Mouse (Mus musculus) midbrain, postnatal 0 days (tissue): Measurements from ENCODE around the gene Cdc5l. TPM values are rescaled to one million over a fixed set of nuclear protein-coding genes. Genes with fewer than 3 reads are reported as not detected.

Source experiments
- ATAC-seq: fragments of 200-750 bp; cut with Nextera tagmentation; 2 replicates; pipeline ENCODE4 v1.8.0; 2017; ENCODE audit warnings: moderate number of reproducible peaks, mild to moderate bottlenecking, moderate TSS enrichment, moderate library complexity; ENCODE audit not compliant: low FRiP score
- DNase-seq: peaks from one replicate; pipeline ENCODE4 v3.0.0-alpha.2; 2015; ENCODE audit warnings: low spot score
- H3K27ac ChIP-seq: fragments of 300-500 bp; sonication (generic); 2 replicates; pipeline ENCODE4 v1.5.1; 2014; ENCODE audit warnings: low read depth, mild to moderate bottlenecking, low read length, mixed read lengths
- H3K27me3 ChIP-seq: fragments of 300-500 bp; sonication (generic); 2 replicates; pipeline ENCODE4 v1.6.1; 2014; ENCODE audit warnings: low read length, control low read depth, mixed read lengths; ENCODE audit not compliant: insufficient read depth
- H3K36me3 ChIP-seq: fragments of 300-500 bp; sonication (generic); 2 replicates; pipeline ENCODE4 v1.6.1; 2014; ENCODE audit warnings: low read length, control low read depth, mixed read lengths; ENCODE audit not compliant: insufficient read depth
- H3K4me1 ChIP-seq: fragments of 300-500 bp; sonication (generic); 2 replicates; pipeline ENCODE4 v1.6.1; 2014; ENCODE audit warnings: mild to moderate bottlenecking, control low read depth, antibody characterized with exemption, low read length, mixed read lengths; ENCODE audit not compliant: insufficient read depth
- H3K4me2 ChIP-seq: fragments of 300-500 bp; sonication (generic); 2 replicates; pipeline ENCODE4 v1.6.1; 2014; ENCODE audit warnings: low read depth, mild to moderate bottlenecking, low read length, mixed read lengths; ENCODE audit not compliant: poor library complexity, severe bottlenecking
- H3K4me3 ChIP-seq: fragments of 300-500 bp; sonication (generic); 2 replicates; pipeline ENCODE4 v1.5.1; 2014; ENCODE audit warnings: low read depth, mild to moderate bottlenecking, low read length, moderate library complexity
- H3K9ac ChIP-seq: fragments of 300-500 bp; sonication (generic); replicated peaks from 2 replicates; pipeline ENCODE4 v1.6.1; 2014; ENCODE audit warnings: mild to moderate bottlenecking, low read length, moderate library complexity, mixed read lengths; ENCODE audit not compliant: poor library complexity, severe bottlenecking
- H3K9me3 ChIP-seq: fragments of 300-500 bp; sonication (generic); 2 replicates; pipeline ENCODE4 v1.6.1; 2016; ENCODE audit warnings: low read length, control low read depth
- CTCF ChIP-seq: IDR thresholded peaks from 2 replicates; pipeline ENCODE4 v1.5.1; 2016; ENCODE audit warnings: antibody characterized with exemption, mild to moderate bottlenecking
- WGBS: fragments of 180-500 bp; shearing (Covaris S2); extraction: QIAGEN DNeasy Blood & Tissue Kit; methylation state at CpG from one replicate; pipeline ENCODE4 v1.1.7; 2014; 5-methylcytosine and 5-hydroxymethylcytosine counted together
- polyA plus RNA-seq: library from polyadenylated mRNA; unstranded; fragments of >200 nt; fragmentation: Nextera tagmentation; extraction: Ambion mirVana; gene quantifications from 2 replicates; pipeline ENCODE4 v1.2.1, GENCODE M21; 2015
- total RNA-seq: library from RNA; depleted of rRNA; stranded (reverse); fragments of >200 nt; gene quantifications from 2 replicates; pipeline ENCODE4 v1.2.3, GENCODE M21; 2014

The Cdc5l gene
- total and polyA plus RNA-seq, 2 experiments from 2014 or later: 36.7 to 57.9 TPM

DNA sequence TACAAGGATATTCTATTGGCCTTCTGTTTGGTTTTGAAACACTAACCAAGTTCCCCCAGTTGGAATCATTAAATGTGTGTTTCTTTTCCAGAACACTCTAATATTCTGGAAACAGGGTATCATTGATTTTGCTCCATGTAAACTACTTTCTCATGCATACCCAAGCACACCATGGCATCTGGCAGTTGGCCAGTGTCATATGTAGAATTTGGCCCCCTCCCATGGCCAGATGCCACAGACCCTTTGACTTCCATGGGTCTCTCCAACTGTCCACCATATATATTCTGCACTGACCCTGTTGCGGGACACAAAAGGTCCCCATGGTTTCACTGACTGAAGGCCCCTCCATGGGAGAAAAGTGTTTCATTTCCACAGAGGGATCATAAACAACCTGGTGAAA is 18.7 kb upstream of the Cdc5l start:
- no peak overlapping the region for H3K4me3 ChIP-seq
- no peaks in the 10 kb centered on the region for H3K4me1 ChIP-seq
- H3K4me2 ChIP-seq: no peak overlapping the region
- 100% methylated on average over 1 of the region's 1 CpGs for WGBS
- no peaks in the 10 kb centered on the region for H3K36me3 ChIP-seq
- no peak for ATAC-seq
- peak; percentile 23 for DNase-seq
- no peak overlapping the region for H3K27ac ChIP-seq
- TF ChIP-seq CTCF: no peak
- H3K27me3 ChIP-seq: no peaks in the 10 kb centered on the region
- no peaks in the 10 kb centered on the region for H3K9me3 ChIP-seq
- no peak overlapping the region for H3K9ac ChIP-seq

DNA sequence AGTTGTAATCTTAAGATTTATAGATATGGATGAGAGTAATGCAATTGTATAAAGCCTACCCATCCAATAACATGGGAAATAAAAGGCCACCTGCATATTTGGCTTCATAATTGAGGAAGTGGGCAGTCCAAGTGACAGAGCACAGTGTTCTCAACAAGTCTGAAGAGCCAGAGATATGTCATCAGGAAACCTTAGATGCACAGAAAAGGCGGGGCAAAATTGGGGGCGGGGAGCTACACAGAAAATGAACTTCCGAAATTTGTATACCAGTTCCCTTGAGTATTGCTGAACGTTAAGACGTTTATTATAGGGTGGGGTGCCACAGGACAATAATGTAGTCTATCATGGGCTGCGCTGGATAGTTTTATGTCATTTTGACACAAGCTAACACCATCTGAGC is 16.6 kb upstream of the Cdc5l start:
- DNase-seq (no peak), ATAC-seq (no peak)
- Histone ChIP-seq H3K4me3 (no peak overlapping the region), H3K4me1 (no peaks in the 10 kb centered on the region), H3K36me3 (no peaks in the 10 kb centered on the region), H3K9me3 (no peaks in the 10 kb centered on the region), H3K27me3 (no peaks in the 10 kb centered on the region), H3K4me2 (no peak overlapping the region), H3K27ac (no peak overlapping the region), H3K9ac (no peak overlapping the region)
- 99% methylated on average over 6 of the region's 6 CpGs for WGBS
- TF ChIP-seq CTCF: no peak

DNA sequence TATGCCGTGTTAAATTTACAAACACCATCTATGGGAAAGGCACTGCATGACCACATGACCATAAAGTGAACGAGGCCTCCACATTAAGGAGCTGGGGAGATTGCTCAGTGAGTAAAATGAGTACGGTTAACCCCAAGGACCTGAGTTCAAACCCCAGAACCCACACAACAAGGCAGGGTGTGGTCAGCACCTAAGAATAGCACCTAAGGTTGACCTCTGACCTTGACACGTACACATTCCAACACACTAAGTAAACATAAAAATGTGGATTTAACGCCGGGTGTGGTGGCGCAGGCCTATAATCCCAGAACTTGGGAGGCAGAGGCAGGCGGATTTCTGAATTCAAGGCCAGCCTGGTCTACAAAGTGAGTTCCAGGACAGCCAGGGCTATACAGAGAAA is 16.0 kb upstream of the Cdc5l start:
- Histone ChIP-seq H3K4me2 (no peak overlapping the region), H3K4me3 (no peak overlapping the region), H3K9ac (no peak overlapping the region), H3K36me3 (no peaks in the 10 kb centered on the region), H3K9me3 (no peaks in the 10 kb centered on the region), H3K4me1 (no peaks in the 10 kb centered on the region), H3K27me3 (no peaks in the 10 kb centered on the region), H3K27ac (no peak overlapping the region)
- ATAC-seq (no peak), DNase-seq (no peak)
- 94% methylated on average over 8 of the region's 8 CpGs for WGBS
- no peak for TF ChIP-seq CTCF

DNA sequence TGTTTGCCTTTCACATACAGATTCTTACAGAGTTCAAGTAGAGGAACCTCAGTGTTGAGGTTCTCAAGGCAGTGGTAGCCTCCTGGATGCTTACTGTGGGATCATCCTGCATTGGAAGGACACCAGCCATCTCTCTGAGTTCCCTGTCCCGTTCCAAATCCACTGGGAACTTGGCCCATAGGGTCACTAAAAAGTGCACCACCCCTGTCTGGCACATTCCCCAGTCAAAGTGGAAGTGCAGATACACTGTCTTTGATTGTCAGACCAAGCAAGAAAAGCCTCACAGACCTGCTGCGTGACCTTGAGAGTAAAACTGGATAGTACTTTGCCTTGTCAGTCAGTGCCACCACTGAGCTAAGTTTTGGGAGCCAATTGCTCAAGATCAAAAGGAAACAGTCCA is 13.5 kb upstream of the Cdc5l start:
- H3K27me3 ChIP-seq: no peaks in the 10 kb centered on the region
- H3K9ac ChIP-seq: no peak overlapping the region
- no peak overlapping the region for H3K4me2 ChIP-seq
- no peak for ATAC-seq
- no peak for TF ChIP-seq CTCF
- H3K9me3 ChIP-seq: no peaks in the 10 kb centered on the region
- no peak for DNase-seq
- no peaks in the 10 kb centered on the region for H3K4me1 ChIP-seq
- WGBS: 87% methylated on average over 2 of the region's 2 CpGs
- H3K36me3 ChIP-seq: no peaks in the 10 kb centered on the region
- H3K4me3 ChIP-seq: no peak overlapping the region
- no peak overlapping the region for H3K27ac ChIP-seq

DNA sequence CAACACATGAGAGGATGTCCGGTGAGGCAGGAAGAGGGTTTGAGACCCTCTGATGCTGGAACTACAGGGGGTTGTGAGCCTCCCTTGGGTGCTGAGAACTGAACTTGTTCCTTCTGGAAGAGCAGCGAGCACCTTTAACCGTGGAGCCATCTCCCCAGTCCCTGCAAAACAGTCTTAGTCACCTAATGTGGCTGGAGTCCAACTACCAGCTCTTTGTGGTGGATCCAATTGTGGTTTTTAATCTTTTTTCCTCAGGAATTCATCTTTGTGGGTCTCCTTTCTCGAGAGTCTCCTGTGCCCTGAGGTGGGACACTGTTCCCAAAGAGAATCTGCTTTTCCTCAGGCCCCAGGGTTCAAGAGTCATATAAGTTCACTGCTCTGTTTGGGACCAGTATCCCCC is 12.4 kb upstream of the Cdc5l start:
- TF ChIP-seq CTCF: no peak
- WGBS: 82% methylated on average over 4 of the region's 4 CpGs

DNA sequence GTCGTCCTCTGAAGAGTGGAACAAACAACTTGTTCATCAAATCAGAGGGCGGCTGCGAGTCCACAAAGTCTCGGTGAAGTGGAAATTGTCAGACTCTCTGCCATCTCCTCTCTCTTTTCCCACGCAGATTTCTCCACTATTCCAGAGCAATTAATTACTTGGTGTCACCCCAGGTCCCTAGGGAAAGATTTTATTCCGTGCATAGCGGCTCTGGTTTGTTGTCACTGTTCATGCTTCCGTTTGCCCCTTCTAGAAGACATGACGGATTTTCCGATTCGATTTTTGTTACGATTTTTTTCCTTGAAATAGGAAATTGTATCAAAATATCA is 689 bp upstream of the Cdc5l start:
- Histone ChIP-seq H3K27me3 (no peaks in the 10 kb centered on the region), H3K4me2 (peak overlapping the region; percentile 84), H3K9ac (peak overlapping the region; percentile 76), H3K36me3 (no peaks in the 10 kb centered on the region), H3K9me3 (no peaks in the 10 kb centered on the region), H3K27ac (peak overlapping the region; percentile 92), H3K4me1 (peaks cover 2% of the 10 kb centered on the region; the same call in 1 of the 2 replicates), H3K4me3 (peak overlapping the region; percentile 88)
- ATAC-seq: no peak
- DNase-seq: peak; percentile 28
- WGBS: 7% methylated on average over 12 of the region's 12 CpGs
- TF ChIP-seq CTCF: no peak

More for the DNA sequence above, 12.4 kb upstream of the Cdc5l start:
- H3K4me3 ChIP-seq: no peak overlapping the region
- H3K27me3 ChIP-seq: no peaks in the 10 kb centered on the region
- H3K36me3 ChIP-seq: no peaks in the 10 kb centered on the region
- H3K27ac ChIP-seq: no peak overlapping the region
- no peak overlapping the region for H3K4me2 ChIP-seq
- no peak for DNase-seq
- H3K9ac ChIP-seq: no peak overlapping the region
- no peaks in the 10 kb centered on the region for H3K9me3 ChIP-seq
- H3K4me1 ChIP-seq: no peaks in the 10 kb centered on the region
- no peak for ATAC-seq
